Mouse (Mus musculus) thymus, adult 2 months (tissue): Measurements from ENCODE around the gene Glyctk. TPM values are rescaled to one million over a fixed set of nuclear protein-coding genes. Genes with fewer than 3 reads are reported as not detected.

ENCODE experiments used
- DNase-seq: peaks from one replicate; pipeline ENCODE4 v3.0.0; 2021
- H3K27ac ChIP-seq: fragments of 200-500 bp; 2 replicates; pipeline ENCODE4 v1.5.1; 2012; ENCODE audit warnings: low read length, control low read depth; ENCODE audit not compliant: control insufficient read depth, insufficient read depth
- H3K27me3 ChIP-seq: fragments of 200-500 bp; 2 replicates; pipeline ENCODE4 v1.6.1; 2012; ENCODE audit warnings: mild to moderate bottlenecking, low read length, moderate library complexity, mixed read lengths; ENCODE audit not compliant: control insufficient read depth, insufficient read depth
- H3K36me3 ChIP-seq: fragments of 200-500 bp; 2 replicates; pipeline ENCODE4 v1.6.1; 2012; ENCODE audit warnings: mild to moderate bottlenecking, low read length, moderate library complexity; ENCODE audit not compliant: control insufficient read depth, insufficient read depth
- H3K4me1 ChIP-seq: fragments of 200-500 bp; replicated peaks from 2 replicates; pipeline ENCODE4 v1.6.1; 2012; ENCODE audit warnings: low read length; ENCODE audit not compliant: control insufficient read depth, insufficient read depth
- H3K4me3 ChIP-seq: fragments of 200-500 bp; 2 replicates; pipeline ENCODE4 v1.5.1; 2012; ENCODE audit warnings: mild to moderate bottlenecking, low read length, control low read depth, moderate library complexity; ENCODE audit not compliant: control insufficient read depth, insufficient read depth
- CTCF ChIP-seq: fragments of 200-500 bp; IDR thresholded peaks from 2 replicates; pipeline ENCODE4 v1.5.1; 2012; ENCODE audit warnings: mild to moderate bottlenecking, control low read depth, low read length, moderate library complexity, borderline replicate concordance; ENCODE audit not compliant: control insufficient read depth, poor library complexity, insufficient read depth; ENCODE audit errors: extremely low read depth
- POLR2A ChIP-seq: fragments of 200-500 bp; IDR thresholded peaks from 2 replicates; pipeline ENCODE4 v1.6.1; 2012; ENCODE audit warnings: mild to moderate bottlenecking, low read length, control low read depth, moderate library complexity; ENCODE audit not compliant: control insufficient read depth, poor library complexity, insufficient read depth; ENCODE audit errors: extremely low read depth
- WGBS: fragments of 180-500 bp; shearing (Covaris S2); methylation state at CpG from one replicate; pipeline ENCODE4 v1.1.7; 2018; 5-methylcytosine and 5-hydroxymethylcytosine counted together
- polyA plus RNA-seq: library from polyadenylated mRNA; depleted of rRNA; stranded (reverse); fragments of >200 nt; gene quantifications from 2 replicates; pipeline ENCODE4 v1.2.3, GENCODE M21; 2012

The Glyctk gene
- polyA plus RNA-seq, 1 experiment: 13.1 TPM

GRCm38 (mm10) chr9:106192998-106193397 lies 35.1 kb upstream of the Glyctk start:
- H3K4me1 ChIP-seq: peaks cover 16% of the 10 kb centered on the region
- peak overlapping the region; percentile 51; the same call in 1 of the 2 replicates for H3K27ac ChIP-seq
- peaks cover 40% of the 10 kb centered on the region for H3K36me3 ChIP-seq
- no peak overlapping the region for H3K4me3 ChIP-seq
- H3K27me3 ChIP-seq: no peaks in the 10 kb centered on the region
- DNase-seq: no peak
- 14% methylated on average over 1 of the region's 1 CpGs for WGBS
- TF ChIP-seq POLR2A (no peak), CTCF (no peak)

- no peak for TF ChIP-seq POLR2A
- TF ChIP-seq CTCF: no peak
- Histone ChIP-seq H3K4me3 (no peak overlapping the region), H3K27me3 (no peaks in the 10 kb centered on the region), H3K4me1 (peaks cover 8% of the 10 kb centered on the region), H3K27ac (no peak overlapping the region), H3K36me3 (peaks cover 50% of the 10 kb centered on the region)
- no peak for DNase-seq
- 96% methylated on average over 8 of the region's 8 CpGs for WGBS
These were observed 34.1 kb upstream of the Glyctk start for GRCm38 (mm10) chr9:106192024-106192423.

- H3K4me3 ChIP-seq: no peak overlapping the region
- H3K27me3 ChIP-seq: no peaks in the 10 kb centered on the region
- no peak for DNase-seq
- TF ChIP-seq POLR2A: no peak
- no peak overlapping the region for H3K27ac ChIP-seq
- H3K36me3 ChIP-seq: peaks cover 56% of the 10 kb centered on the region
- 97% methylated on average over 1 of the region's 1 CpGs for WGBS
- peaks cover 7% of the 10 kb centered on the region; the same call in 1 of the 2 replicates for H3K4me1 ChIP-seq
These were observed 33.4 kb upstream of the Glyctk start for GRCm38 (mm10) chr9:106191355-106191754.

GRCm38 (mm10) chr9:106183996-106184395 lies 26.1 kb upstream of the Glyctk start:
- Histone ChIP-seq H3K27ac (no peak overlapping the region), H3K27me3 (no peaks in the 10 kb centered on the region), H3K4me1 (no peaks in the 10 kb centered on the region), H3K36me3 (peaks cover 99% of the 10 kb centered on the region), H3K4me3 (no peak overlapping the region)
- WGBS: 98% methylated on average over 5 of the region's 5 CpGs
- no peak for DNase-seq
- TF ChIP-seq POLR2A (no peak), CTCF (no peak)

- Histone ChIP-seq H3K27me3 (no peaks in the 10 kb centered on the region), H3K4me1 (peaks cover 2% of the 10 kb centered on the region), H3K27ac (no peak overlapping the region), H3K36me3 (peaks cover 98% of the 10 kb centered on the region), H3K4me3 (no peak overlapping the region)
- 92% methylated on average over 4 of the region's 4 CpGs for WGBS
- TF ChIP-seq POLR2A (no peak), CTCF (no peak)
- DNase-seq: no peak
These were observed 24.2 kb upstream of the Glyctk start for GRCm38 (mm10) chr9:106182146-106182545.

- Histone ChIP-seq H3K27ac (no peak overlapping the region), H3K36me3 (peaks cover 83% of the 10 kb centered on the region), H3K4me1 (peaks cover 9% of the 10 kb centered on the region), H3K4me3 (no peak overlapping the region), H3K27me3 (no peaks in the 10 kb centered on the region)
- 98% methylated on average over 3 of the region's 3 CpGs for WGBS
- no peak for DNase-seq
- TF ChIP-seq POLR2A (no peak), CTCF (no peak)
These were observed 22.0 kb upstream of the Glyctk start for GRCm38 (mm10) chr9:106179964-106180363.

GRCm38 (mm10) chr9:106179454-106179853 lies 21.5 kb upstream of the Glyctk start:
- no peaks in the 10 kb centered on the region for H3K27me3 ChIP-seq
- no peak overlapping the region for H3K27ac ChIP-seq
- no peak overlapping the region for H3K4me3 ChIP-seq
- TF ChIP-seq CTCF: no peak
- TF ChIP-seq POLR2A: no peak
- peaks cover 78% of the 10 kb centered on the region for H3K36me3 ChIP-seq
- WGBS: 99% methylated on average over 2 of the region's 2 CpGs
- DNase-seq: no peak
- peaks cover 9% of the 10 kb centered on the region for H3K4me1 ChIP-seq
